Mouse (Mus musculus): ENCODE measurements around the gene Smim20.

The Smim20 gene

DNA sequence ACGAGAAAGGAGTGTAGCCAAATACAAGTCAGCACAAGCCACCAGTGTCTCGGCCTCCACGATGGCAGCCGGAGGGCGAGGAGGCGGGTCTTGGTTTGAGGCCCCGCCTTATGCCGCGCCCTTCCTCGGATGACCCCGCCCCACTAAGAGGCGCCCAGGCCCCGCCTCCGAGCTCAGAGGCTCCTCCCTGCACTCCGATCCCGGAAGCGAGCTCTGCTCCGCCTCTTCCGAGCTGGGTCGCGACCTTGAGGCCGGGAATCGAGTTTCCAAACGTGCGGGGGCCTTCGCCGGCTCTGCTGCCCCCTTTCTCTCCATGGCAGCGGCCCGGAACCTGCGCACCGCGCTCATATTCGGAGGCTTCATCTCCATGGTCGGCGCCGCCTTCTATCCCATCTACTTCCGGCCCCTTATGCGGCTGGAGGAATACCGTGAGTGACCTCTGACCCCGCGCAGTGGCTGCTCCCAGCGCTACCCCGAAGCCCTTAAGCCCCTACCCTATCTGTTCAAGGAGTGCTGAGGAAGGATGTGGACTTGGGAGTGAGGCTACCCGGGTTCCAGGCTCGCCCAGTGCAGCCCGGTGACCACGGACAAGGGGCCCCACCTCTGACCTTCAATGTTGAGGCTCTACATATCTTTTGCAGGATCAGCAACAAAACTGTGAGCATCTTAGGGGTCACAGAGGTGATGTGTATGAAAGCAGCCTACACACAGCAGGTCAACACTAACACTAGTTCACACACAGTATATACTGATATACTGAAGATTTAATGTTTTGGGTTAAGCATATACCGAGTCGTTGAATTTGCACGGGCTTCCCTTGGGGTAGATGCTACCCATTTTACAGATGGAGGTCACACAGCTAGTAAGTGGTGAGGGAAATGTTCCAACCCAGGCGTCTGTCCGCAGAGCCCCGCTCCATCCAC lies at the start of gene Smim20:
Gene Smim20 (plus strand): TSS at position 153 of the 923 bp plus-strand sequence.
- peak; percentile 81 to 87 for DNase-seq

DNA sequence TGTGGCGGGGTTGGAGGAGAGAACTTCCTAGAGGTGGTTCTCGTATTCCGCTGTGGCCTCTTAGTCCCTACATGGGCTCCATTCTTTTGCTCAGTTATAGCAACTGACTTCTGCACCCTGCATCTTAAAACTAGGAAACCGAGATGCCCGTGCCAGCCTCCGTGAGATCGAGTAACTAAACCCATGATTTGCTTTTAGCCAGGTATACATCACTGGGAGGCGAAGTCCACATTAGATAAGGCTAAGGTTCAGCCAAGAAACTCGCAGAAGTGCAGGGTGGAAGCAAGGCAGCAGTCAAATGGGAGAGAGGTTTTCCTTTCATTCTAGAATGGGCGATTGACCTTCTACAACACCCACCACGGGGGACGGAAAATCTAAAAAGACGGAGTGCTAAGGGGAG lies 41.4 kb upstream of the Smim20 start:
- no peak for DNase-seq

DNA sequence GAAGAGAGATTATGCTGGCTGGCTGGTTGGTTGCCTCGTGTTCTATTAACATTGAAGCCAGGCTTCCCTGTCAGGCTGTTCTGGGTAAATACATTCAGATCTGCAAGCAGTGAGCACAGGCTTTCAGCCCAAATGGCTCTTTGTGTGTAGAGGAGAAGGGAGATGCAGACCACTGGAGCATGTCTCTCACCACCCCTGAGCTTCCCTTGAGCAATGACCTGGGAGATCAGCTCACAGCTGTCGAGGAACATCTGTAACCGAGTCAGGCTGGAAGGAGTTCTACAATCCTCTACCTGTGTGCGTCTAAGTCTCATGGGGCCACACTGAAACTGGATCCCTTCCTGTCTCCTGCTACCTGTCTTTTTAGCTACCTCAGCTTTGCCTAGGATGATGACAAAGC lies 36.3 kb upstream of the Smim20 start:
- no peak for DNase-seq

DNA sequence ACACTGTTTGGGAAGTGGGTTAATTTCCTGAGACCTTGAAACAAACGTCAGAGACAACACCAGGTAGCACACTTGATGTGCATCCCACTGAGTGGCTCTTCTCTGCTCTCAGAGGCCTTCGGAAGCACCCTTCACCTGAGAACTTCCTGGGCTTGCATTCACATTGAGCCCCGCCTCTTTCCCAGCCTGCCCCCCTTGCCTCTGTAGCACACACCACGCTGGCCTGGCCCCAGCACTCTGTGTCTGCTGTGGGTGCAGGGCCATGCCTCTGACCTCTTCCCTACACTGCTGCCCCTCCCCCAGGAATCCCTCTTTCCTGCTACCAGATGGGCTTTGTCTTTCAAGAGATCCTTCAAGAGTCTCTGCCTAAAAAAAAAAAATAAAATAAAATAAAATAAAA lies 31.3 kb upstream of the Smim20 start:
- DNase-seq: no peak

DNA sequence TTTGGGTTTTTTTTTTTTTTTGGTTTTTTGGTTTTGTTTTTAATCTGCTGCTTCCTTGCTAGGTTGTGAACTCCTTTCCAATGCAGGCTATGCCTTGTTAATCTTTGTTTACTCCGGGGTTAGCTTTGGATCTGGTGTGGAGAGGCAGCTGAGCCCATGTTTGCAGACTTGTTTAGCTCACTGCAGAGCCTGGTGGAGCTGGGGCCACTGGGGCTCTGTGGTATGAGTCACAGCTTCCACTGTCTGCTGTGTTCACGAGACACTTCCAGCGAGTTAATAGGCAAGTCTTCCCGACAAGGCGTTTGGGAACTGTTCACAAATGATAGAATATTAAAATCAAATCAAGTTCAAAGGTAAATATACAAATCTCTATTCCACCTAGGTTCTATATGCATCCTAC lies 30.7 kb upstream of the Smim20 start:
- no peak for DNase-seq

DNA sequence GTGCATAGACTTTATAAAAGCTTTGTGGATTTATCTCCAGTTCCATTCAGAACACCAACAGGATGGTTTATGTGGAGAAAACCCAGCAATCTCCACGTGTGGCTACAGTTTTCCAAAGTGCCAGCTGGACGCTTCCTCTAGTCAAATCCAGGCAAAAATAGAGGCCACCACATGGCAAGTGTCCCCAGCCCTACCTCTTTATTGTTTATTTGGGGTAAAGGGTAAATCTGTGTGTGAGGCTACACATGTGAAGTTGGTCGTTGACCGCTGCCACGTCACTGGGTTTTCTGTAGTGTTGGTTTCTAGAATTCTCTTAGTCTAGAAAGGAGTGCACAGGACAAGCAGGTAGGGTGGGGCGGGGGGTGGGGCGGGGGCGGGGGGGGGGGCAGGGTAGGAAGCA lies 30.1 kb upstream of the Smim20 start:
- DNase-seq: no peak

DNA sequence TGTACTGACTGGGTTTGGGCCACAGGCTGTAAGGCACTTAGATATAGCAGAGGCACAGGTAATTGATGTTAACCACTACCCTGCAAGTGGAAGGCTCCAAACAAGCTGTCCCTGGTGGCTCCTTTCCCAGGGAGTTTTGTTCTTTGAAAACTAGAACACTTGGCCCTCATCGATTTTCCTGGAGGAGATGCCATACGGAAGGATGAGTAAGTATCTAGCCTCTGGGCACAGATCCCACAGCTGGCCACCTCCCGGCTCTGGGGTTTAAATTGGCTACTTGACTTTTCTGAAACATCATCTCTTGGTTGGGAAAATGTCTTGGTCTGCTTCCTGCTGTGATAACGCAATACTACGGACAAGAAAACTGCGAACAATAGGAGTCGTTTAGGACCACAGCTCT lies 28.1 kb upstream of the Smim20 start:
- DNase-seq: no peak

DNA sequence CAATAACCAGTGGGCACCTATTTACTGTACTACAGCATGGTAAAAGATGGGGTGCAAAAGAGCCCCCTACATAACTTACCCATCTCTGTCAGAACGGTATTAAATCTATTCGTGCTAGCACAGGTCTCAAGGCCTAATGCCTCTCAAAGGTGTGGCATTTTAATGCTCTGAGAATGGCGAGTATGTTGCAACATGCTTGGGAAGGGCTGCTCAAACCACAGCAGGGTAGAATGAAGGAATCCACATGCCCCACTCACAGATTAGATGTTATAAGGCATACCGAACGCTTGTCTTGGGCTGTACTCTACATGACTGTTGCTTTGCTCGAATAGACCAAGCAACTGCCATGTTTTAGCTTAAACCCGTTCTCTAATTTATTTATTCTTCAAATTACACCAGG lies 27.7 kb upstream of the Smim20 start:
- DNase-seq: no peak

DNA sequence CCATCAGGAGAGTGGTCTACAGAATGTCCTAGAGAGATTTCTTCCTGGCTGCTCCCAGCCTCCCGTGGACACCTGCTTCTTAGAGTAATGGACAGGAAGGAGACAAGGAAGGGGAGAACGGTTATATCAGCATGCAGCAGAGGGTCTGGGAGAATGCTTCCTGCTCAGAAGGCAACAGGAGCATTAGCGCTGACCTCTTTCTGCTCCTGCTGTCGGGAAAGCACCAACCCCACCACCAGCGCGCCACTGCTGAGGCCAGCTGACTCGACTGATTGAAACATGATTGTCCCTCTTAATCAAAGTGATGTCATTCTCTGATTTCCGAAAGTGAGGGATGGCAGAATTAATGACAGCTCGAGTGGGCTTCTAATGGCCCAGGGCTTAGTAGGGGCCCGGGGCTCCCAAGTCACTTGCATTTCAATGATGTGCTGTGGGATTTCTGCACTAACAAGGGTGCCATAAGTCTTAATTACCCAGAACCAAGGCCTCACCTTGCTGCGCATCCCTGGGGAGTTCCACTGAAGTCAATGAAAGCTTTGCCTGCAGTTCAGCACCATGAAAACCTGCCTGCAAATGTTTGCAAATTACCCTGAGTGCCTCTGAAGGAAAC lies 26.9 kb upstream of the Smim20 start:
- no peak for DNase-seq

DNA sequence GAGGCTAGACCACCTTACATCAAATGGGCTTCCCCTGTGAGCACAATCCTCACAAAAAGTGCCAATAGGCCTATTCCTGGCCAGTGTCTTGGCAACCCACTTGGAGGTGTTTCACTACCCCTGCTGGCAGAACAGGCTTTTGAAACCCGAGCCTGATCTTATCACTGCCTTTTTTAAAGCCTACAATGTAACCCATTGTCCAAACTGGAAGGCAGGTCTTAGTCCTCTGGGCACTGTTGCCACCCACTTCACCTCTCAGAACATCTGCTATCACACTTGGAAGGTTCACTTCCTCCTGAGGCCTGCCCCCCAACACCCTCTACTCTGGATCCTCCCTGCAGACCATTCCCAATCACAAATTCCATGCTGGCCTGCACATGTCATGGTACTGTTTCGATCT lies 25.8 kb upstream of the Smim20 start:
- no peak for DNase-seq

DNA sequence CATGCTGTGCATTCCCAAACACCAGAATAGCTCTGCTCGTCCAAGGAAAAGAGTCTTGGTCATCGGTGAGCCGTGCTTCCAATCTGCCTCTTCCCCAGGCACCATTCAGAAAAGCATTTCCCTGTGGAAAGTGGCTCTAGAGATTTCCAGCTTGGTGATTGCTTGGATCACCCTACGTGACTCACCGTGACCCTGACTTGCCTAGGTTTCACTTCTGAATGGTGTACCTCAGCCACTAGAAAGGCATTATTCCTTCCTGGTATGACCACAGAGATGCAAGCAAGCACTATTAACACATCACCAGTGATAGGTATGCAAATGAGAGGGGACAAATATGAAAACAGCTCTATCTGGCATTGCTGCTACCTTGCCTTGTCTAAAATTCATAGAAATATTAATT lies 24.9 kb upstream of the Smim20 start:
- no peak for DNase-seq

DNA sequence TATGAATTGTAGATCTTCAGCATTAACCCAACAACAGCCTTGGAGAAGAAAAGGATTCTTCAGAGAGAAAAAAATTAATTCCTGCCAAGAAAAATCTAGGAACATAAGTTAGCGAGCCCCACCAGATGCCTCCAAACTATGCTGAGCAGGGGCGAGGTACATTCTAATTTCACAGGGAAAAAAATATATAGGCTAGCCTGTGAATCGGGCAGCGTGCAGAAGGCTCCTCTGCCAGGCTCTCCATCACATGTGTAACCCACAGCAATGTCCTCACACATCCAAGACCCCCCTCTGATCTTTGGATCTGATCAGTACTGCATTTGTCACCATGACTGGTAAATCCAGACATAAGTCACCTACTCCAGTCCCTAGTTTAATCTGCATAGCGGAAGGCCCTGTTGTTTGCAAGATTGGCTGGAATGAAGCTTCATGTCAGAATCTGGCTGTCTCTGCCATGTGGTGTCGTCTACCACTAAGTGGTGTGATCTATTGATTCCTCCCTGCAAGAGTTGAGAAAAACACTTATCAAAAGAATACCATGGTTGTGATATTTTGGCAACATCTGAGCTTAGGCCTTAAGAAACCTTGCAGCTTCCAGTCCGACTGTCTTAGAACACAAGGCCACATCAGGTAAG lies 23.9 kb upstream of the Smim20 start:
- DNase-seq: no peak

DNA sequence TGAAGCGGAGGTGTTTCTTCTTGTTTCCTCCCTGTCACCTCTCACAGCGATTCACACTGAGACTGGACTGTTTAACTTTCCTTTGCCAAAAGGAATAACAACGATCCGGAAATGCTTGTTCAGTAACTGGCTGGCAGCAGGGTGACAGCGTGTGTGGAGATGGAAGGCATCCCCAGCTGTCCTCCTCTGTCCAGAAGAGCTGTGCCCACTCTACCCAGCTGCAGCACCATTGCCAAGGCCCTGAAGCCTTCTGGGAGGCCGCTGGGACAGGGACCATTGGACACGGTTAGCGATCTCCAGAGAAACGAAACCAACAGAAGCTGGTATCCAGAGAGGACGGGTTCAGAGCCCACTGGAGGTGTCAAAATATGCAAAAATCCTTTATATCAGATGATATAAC lies 22.9 kb upstream of the Smim20 start:
- no peak for DNase-seq

DNA sequence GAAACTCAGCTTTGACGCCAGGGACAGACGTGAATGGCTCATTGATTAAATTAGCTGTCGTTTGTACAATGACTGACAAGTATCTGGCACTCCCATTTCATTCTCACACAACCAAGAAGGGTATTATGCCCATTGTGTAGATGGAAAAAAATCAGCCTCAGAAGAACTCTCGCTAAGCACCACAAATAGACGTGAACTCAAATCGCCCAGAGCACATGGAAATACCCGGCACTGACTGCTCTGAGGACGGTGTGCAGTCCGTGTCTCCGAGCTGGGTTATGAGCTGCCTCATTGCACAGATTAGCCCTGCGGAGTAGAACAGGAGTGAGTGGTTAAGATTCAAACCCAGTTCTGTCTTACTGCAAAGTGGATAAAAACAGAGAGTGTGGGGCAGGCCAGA lies 18.4 kb upstream of the Smim20 start:
- DNase-seq: no peak

DNA sequence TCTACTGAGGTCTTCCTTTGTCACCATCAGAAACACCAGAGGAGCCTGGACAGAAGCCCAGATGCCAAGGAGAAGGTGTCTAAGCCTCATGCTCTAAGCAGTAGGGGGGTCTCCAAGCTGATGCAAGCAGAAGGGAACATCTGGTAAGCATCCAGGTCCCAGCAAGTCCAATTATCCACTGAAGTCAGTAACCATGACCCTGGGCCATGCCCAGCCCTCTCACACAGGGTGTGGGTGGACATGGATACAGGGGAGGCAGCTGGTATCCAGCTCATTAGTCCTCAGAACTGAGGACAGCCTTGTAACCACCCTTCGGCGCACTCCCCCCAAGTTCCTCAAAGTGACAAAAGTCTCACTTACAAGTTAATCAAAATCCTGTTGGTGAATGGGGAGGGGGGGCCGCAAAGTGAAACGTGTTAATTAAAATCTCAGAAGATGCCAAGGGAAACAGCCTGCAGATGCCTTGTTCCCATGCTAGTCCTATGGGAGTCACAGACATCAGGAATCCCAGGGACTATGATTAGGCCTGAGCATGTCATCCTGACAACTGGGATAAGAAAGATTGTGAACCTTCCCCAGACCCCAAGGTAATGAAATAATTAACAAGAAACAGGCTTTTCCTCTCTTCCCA lies 17.3 kb upstream of the Smim20 start:
- no peak for DNase-seq

DNA sequence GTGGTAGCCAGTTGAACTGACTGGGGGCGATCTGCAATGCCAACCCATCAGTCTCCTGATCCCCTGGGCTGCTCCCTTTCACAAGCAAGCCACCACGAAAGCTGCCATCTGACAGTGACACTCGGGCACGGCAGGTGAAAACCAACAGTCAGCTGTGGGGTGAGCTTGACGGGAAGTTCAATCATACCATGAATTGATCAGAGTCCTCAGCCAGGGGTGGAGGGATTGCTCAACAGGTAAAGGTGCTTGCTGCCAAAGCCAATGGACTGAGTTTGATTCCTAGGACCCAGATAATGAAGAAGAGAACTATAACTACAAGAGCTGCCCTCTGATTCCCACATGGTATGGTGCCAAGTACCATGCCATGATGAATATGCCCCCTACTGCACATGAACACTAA lies 12.7 kb upstream of the Smim20 start:
- no peak for DNase-seq

DNA sequence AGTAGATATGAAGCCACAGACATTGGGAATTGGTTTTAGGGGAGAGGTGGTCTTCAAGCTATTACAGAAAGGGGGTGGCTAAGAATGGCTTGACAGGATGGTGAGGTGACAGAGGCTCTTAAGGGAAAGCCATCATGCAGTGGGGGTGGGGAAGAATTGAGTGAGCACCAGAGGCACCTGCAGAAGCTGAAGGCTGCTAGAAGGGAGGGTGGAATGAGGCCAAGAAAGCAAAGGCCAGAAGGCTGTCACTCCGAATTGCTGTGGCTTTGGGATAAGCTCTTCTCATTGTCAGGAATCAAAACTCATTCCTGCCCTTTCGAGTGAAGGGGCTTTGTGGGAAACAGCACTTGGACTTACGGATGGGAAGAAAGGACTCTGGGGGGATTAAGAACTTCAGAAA lies 12.1 kb upstream of the Smim20 start:
- no peak for DNase-seq

DNA sequence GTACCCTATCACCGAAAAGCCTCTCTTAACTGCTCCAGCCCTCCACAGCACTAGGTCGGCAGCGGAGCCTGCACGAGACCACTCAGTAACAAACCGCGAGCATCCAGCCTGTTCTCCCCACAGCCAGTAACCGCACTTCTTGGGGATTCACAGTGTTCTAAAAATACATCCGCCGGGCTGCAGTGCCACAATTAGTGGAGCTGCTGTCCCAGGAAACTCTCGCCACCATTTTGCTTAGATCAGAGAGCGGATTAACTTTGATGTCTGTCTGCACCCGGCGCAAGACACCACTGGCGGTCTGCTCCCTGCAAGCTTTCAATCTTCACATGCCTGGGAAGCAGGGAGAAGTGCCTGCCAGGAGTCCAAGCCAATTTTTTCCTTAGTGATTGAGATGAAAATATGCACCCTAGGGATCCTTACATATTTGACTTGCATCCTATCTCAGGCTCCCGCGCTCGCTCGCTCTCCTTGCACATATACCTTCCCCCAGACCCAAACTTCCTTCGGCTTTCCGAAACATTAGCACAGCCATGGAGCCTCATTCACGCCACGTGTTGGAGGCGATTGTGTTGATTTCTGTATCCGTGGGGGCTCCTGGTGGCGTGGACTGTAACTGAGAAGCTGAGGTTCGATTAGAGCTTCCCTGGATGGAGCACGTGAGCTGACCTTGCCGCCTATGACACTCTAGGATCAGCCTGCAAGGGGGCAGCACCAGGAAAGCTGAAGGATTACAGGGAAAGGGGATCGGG lies 8.7 kb upstream of the Smim20 start:
- no peak for DNase-seq

DNA sequence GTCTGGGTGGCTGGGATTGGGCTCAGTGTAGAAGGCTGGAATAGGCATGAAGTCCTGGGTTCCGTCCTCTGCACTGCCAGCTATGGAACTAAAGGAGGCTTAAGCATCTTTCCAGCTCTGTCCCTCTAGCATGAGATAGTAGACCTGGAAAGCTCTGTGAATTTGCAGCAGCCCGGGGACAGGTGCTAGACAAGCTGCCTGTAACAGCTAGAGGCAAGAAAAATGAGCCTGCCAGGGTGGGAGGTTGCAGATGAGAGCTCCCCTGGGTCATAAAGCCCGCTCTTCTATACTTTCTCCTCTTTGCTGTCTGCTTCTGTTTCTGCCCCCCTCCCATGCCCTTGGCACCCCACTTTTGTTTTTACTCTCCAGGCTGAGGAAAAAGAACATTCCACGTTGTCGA lies 7.0 kb upstream of the Smim20 start:
- DNase-seq: no peak

DNA sequence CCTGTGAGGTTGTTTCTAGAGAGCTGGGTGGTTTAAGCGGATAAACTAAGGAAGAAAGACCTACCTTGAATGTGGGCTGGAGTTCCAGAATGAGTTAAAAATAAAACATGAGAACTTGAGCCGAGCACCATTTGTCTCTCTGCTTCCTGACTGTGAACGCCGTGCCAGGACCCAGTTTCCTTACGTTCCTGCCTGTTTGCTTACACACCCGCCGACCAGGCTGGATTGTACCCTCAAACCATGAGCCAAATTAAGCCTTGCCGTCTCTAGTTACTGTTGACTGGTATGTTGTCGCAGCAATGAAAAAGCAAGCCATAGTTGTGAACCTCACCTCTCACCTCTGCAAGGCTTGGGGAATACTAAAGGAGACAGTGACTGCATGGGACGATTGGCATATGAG lies 4.9 kb upstream of the Smim20 start:
- DNase-seq: no peak

DNA sequence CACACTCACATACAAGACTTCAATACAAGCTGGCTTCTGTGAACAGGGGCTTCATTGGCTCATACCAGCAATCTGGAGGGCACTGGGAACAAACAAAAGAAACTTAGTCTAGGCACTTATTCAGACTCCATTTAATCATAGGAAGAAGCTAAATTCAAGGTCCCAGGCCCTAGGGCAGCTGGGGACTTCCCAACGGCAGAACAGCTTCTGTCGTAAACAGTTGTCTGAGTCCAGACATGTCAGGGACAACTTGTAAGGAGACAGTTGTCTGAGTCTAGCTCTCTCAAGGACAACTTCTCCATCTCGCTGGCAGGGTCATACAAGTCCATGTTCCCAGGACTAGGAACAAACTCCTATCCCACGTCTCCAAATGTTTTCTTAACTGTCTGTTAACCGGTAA lies 2.8 kb upstream of the Smim20 start:
- DNase-seq: no peak

DNA sequence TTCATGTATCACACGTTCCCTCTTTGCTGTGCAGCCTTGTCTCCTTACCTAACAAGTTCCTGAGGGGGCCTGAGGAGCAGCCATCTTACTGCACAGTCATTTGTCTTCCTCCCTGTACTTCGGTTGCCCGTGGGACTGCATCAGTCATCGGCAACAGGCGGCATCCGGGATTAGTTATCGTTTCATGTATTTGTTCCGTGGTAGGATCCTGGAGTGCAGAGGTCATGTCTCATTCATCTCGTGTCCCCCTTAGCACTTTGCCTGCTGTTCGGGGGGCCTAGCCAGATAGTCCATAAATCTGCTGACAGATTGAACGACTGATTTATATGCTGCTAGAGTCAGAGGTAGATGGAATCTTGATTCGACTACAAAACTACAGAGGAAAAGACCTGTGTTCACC lies 1.1 kb upstream of the Smim20 start:
- DNase-seq: no peak

DNA sequence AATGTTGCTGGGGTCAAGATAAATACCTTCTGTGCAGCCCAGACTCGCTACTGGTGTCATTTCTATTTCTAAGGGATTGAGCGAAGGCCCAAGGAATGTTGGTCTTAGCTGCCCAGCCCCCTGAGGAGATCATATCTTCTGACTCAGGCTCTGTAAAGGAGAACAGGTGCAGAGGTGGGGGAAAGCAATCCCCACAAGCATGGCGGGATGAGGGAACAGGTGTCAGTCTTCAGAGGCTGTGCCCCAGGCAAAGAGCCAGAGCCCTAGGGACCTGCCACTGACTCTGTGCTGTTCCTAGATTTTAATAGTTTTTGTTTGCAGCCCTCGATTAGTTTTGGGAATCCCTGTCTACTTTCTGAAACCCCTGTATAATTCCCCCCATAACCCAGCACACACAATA lies 702 bp upstream of the Smim20 start:
- no peak for DNase-seq
